Mouse (Mus musculus) lung, adult 2 months (tissue): ENCODE measurements around the gene Olfr6. TPM values are rescaled to one million over a fixed set of nuclear protein-coding genes. Genes with fewer than 3 reads are reported as not detected.
"Not testable (repeated sequence)": the region's sequence is repeated elsewhere in the genome, so short reads cannot be mapped to it uniquely, and the experiment has no call there.

Experiments used
- DNase-seq: peaks from one replicate; pipeline ENCODE4 v3.0.0; 2022
- H3K4me1 ChIP-seq: fragments of 200-500 bp; 2 replicates; pipeline ENCODE4 v1.6.1; 2011; ENCODE audit warnings: low read length; ENCODE audit not compliant: control insufficient read depth, insufficient read depth
- H3K4me3 ChIP-seq: fragments of 200-500 bp; replicated peaks from 2 replicates; pipeline ENCODE3; 2011; ENCODE audit warnings: low read depth, mild to moderate bottlenecking, control low read depth, low read length; ENCODE audit errors: extremely low read depth
- CTCF ChIP-seq: fragments of 200-500 bp; IDR thresholded peaks from 2 replicates; pipeline ENCODE4 v1.5.1; 2011; ENCODE audit warnings: mild to moderate bottlenecking, low read length, control low read depth; ENCODE audit not compliant: insufficient read depth
- POLR2A ChIP-seq: fragments of 200-500 bp; IDR thresholded peaks from 2 replicates; pipeline ENCODE4 v1.6.1; 2011; ENCODE audit warnings: low read depth, mild to moderate bottlenecking, control low read depth, low read length, borderline replicate concordance; ENCODE audit errors: extremely low read depth
- WGBS: fragments of 180-500 bp; shearing (Covaris S2); methylation state at CpG from one replicate; pipeline ENCODE4 v1.1.7; 2018; 5-methylcytosine and 5-hydroxymethylcytosine counted together
- polyA plus RNA-seq: library from polyadenylated mRNA; depleted of rRNA; stranded (reverse); fragments of >200 nt; gene quantifications from 2 replicates; pipeline ENCODE4 v1.2.3, GENCODE M21; 2012; rRNA removed

Olfr6 gene
- not detected in 2 replicates for polyA plus RNA-seq

GRCm38 (mm10) chr7:106963837-106964236 is at the start of gene Olfr6:
TSS of gene Olfr6 (minus strand) at chr7:106963937.
- WGBS: 65% methylated on average over 1 of the region's 1 CpGs
- DNase-seq: no peak
- TF ChIP-seq CTCF (no peak), POLR2A (no peak)
- Histone ChIP-seq H3K4me3 (no peak within 1 kb of the TSS), H3K4me1 (no peaks in the 10 kb centered on the region)

GRCm38 (mm10) chr7:107005972-107006371 is 42.2 kb upstream of the Olfr6 start, which contains the start of gene Olfr2:
TSS of gene Olfr2 (minus strand) at chr7:107006072.
- TF ChIP-seq CTCF: no peak
- TF ChIP-seq POLR2A: no peak
- 38% methylated on average over 1 of the region's 1 CpGs for WGBS
- no peak for DNase-seq
- Histone ChIP-seq H3K4me1 (no peaks in the 10 kb centered on the region), H3K4me3 (no peak within 1 kb of the TSS)

GRCm38 (mm10) chr7:107004169-107004568 is 40.4 kb upstream of the Olfr6 start:
- H3K4me1 ChIP-seq: no peaks in the 10 kb centered on the region
- 27% methylated on average over 3 of the region's 3 CpGs for WGBS
- no peak for DNase-seq
- TF ChIP-seq CTCF (no peak), POLR2A (no peak)
- H3K4me3 ChIP-seq: no peak overlapping the region

- DNase-seq: no peak
- WGBS: 77% methylated on average over 7 of the region's 7 CpGs
- H3K4me1 ChIP-seq: no peaks in the 10 kb centered on the region
- no peak for TF ChIP-seq POLR2A
- no peak overlapping the region for H3K4me3 ChIP-seq
These were observed 37.1 kb upstream of the Olfr6 start for GRCm38 (mm10) chr7:107000798-107001197.

- no peak for TF ChIP-seq POLR2A
- no peak for TF ChIP-seq CTCF
- Histone ChIP-seq H3K4me1 (no peaks in the 10 kb centered on the region), H3K4me3 (no peak overlapping the region)
- no peak for DNase-seq
- WGBS: 92% methylated on average over 3 of the region's 3 CpGs
These were observed 21.5 kb upstream of the Olfr6 start for GRCm38 (mm10) chr7:106985236-106985635.

- H3K4me1 ChIP-seq: no peaks in the 10 kb centered on the region
- WGBS: 49% methylated on average over 1 of the region's 1 CpGs
- no peak within 1 kb of the TSS for H3K4me3 ChIP-seq
- TF ChIP-seq POLR2A (no peak), CTCF (no peak)
- DNase-seq: no peak
These were observed 11.6 kb upstream of the Olfr6 start, which contains the start of gene Olfr711 for GRCm38 (mm10) chr7:106975353-106975752. TSS of gene Olfr711 (minus strand) at chr7:106975453.

- not testable (repeated sequence) for H3K4me1 ChIP-seq, H3K4me3 ChIP-seq, DNase-seq
These were observed 3.8 kb upstream of the Olfr6 start for GRCm38 (mm10) chr7:106967503-106967902.

- H3K4me3 ChIP-seq: no peak within 1 kb of the TSS
- 74% methylated on average over 3 of the region's 3 CpGs for WGBS
- H3K4me1 ChIP-seq: no peaks in the 10 kb centered on the region
- no peak for TF ChIP-seq POLR2A
- no peak for TF ChIP-seq CTCF
- DNase-seq: no peak
These were observed 15.5 kb downstream of the Olfr6 start, which contains the start of gene Olfr710 for GRCm38 (mm10) chr7:106948212-106948611. TSS of gene Olfr710 (minus strand) at chr7:106948312.

GRCm38 (mm10) chr7:106932119-106932518 is 31.6 kb downstream of the Olfr6 start, which contains the start of gene Olfr709-ps1:
TSS of gene Olfr709-ps1 (minus strand) at chr7:106932219.
- TF ChIP-seq CTCF (no peak), POLR2A (no peak)
- DNase-seq: no peak
- Histone ChIP-seq H3K4me3 (no peak within 1 kb of the TSS), H3K4me1 (no peaks in the 10 kb centered on the region)

- DNase-seq, H3K4me3 ChIP-seq, H3K4me1 ChIP-seq: not testable (repeated sequence)
- 84% methylated on average over 4 of the region's 7 CpGs for WGBS
These were observed 42.8 kb downstream of the Olfr6 start for GRCm38 (mm10) chr7:106920961-106921360.

- H3K4me3 ChIP-seq: no peak within 1 kb of the TSS
- no peaks in the 10 kb centered on the region for H3K4me1 ChIP-seq
- no peak for TF ChIP-seq CTCF
- TF ChIP-seq POLR2A: no peak
- WGBS: 50% methylated on average over 2 of the region's 2 CpGs
- DNase-seq: no peak
These were observed 56.1 kb downstream of the Olfr6 start, which contains the start of gene Olfr1532-ps1 for GRCm38 (mm10) chr7:106907676-106908075. TSS of gene Olfr1532-ps1 (plus strand) at chr7:106908001.

Other genes starting within 250 kb of the Olfr6 start
- gene Olfr695, start 247.5 kb downstream of the Olfr6 start, polyA plus RNA-seq: not detected in 2 replicates
- gene Olfr697, start 221.5 kb downstream of the Olfr6 start, polyA plus RNA-seq: not detected in 2 replicates
- not detected in 2 replicates for gene Olfr698, start 208.5 kb downstream of the Olfr6 start, polyA plus RNA-seq
- gene Olfr699, start 170.7 kb downstream of the Olfr6 start, polyA plus RNA-seq: not detected in 2 replicates
- gene Olfr700, start 155.1 kb downstream of the Olfr6 start, polyA plus RNA-seq: not detected in 2 replicates
- not detected in 2 replicates for gene Olfr701, start 149.8 kb downstream of the Olfr6 start, polyA plus RNA-seq
- not detected in 2 replicates for gene Olfr702, start 130.0 kb downstream of the Olfr6 start, polyA plus RNA-seq
- gene Olfr703, start 120.6 kb downstream of the Olfr6 start, polyA plus RNA-seq: not detected in 2 replicates
- not detected in 2 replicates for gene Olfr704, start 100.8 kb downstream of the Olfr6 start, polyA plus RNA-seq
- not detected in 2 replicates for gene Olfr705, start 87.0 kb downstream of the Olfr6 start, polyA plus RNA-seq
- not detected in 2 replicates for gene Olfr706, start 75.8 kb downstream of the Olfr6 start, polyA plus RNA-seq
- gene Olfr707, start 62.7 kb downstream of the Olfr6 start, polyA plus RNA-seq: not detected in 2 replicates
- not detected in 2 replicates for gene Olfr1532-ps1, start 55.9 kb downstream of the Olfr6 start, polyA plus RNA-seq
- not detected in 2 replicates for gene Olfr709-ps1, start 31.7 kb downstream of the Olfr6 start, polyA plus RNA-seq
- not detected in 2 replicates for gene Olfr710, start 15.6 kb downstream of the Olfr6 start, polyA plus RNA-seq
- gene Olfr711, start 11.5 kb upstream of the Olfr6 start, polyA plus RNA-seq: not detected in 2 replicates
- not detected in 2 replicates for gene Olfr2, start 42.1 kb upstream of the Olfr6 start, polyA plus RNA-seq
- gene Olfr713, start 67.2 kb upstream of the Olfr6 start, polyA plus RNA-seq: not detected in 2 replicates
- gene Olfr714, start 107.0 kb upstream of the Olfr6 start, polyA plus RNA-seq: not detected in 2 replicates
- not detected in 2 replicates for gene Olfr17, start 129.3 kb upstream of the Olfr6 start, polyA plus RNA-seq
- gene Olfr715b, start 146.4 kb upstream of the Olfr6 start, polyA plus RNA-seq: not detected in 2 replicates
- not detected in 2 replicates for gene Olfr715, start 167.1 kb upstream of the Olfr6 start, polyA plus RNA-seq
- gene Olfr716, start 174.4 kb upstream of the Olfr6 start, polyA plus RNA-seq: not detected in 2 replicates
- not detected in 2 replicates for gene Nlrp14, start 203.1 kb upstream of the Olfr6 start, polyA plus RNA-seq
- gene Rbmxl2, start 245.5 kb upstream of the Olfr6 start, polyA plus RNA-seq: not detected in 2 replicates